In genomic region chr1:44102259-44102717, GRCm38 (mm10) we compare ENCODE assay signal across 8 mouse cellular contexts. TPM values are rescaled to one million over a fixed set of nuclear protein-coding genes. Genes with fewer than 3 reads are reported as not detected.
A peak's percentile ranks its signal among the peaks of the same experiment; 100 is the strongest.
DNase-seq lines count a peak whose midpoint lies in the region; ATAC-seq lines count a peak whose summit lies in the region.

TSS of gene Tex30 (minus strand) at chr1:44102441.

- H3K27me3 ChIP-seq in hindbrain, embryonic 16.5 days (replicated peaks; ENCODE audit: control insufficient read depth, insufficient read depth, low read length), result no peaks in the 10 kb centered on the region

- H3K79me2 ChIP-seq in macrophage (ENCODE audit: inconsistent target), result peaks cover 39% of the 10 kb centered on the region

- ATAC-seq in hindbrain, embryonic 16.5 days, result peak; percentile 99

- peak within 1 kb of the TSS; percentile 89 for H3K4me3 ChIP-seq in hindbrain, embryonic 16.5 days (ENCODE audit: low read length)
- H3K4me3 ChIP-seq in macrophage (ENCODE audit: inconsistent target), result peak within 1 kb of the TSS; percentile 74

- peak within 1 kb of the TSS; percentile 75 for H3K4me2 ChIP-seq in hindbrain, embryonic 16.5 days (ENCODE audit: low read length)

- peak within 1 kb of the TSS; percentile 79 for H3K27ac ChIP-seq in hindbrain, embryonic 16.5 days (ENCODE audit: low read depth, low read length)
- peak within 1 kb of the TSS; percentile 22; the same call in 1 of the 2 replicates for H3K27ac ChIP-seq in macrophage

- no peaks in the 10 kb centered on the region for H3K9me3 ChIP-seq in hindbrain, embryonic 16.5 days (ENCODE audit: control insufficient read depth, low read length)

- WGBS in hindbrain, embryonic 16.5 days, result 0% methylated on average over 43 of the region's 55 CpGs
- WGBS in macrophage (ENCODE audit: missing documents), result 1% methylated on average over 55 of the region's 55 CpGs

- peaks cover 9% of the 10 kb centered on the region for H3K36me3 ChIP-seq in hindbrain, embryonic 16.5 days (ENCODE audit: control insufficient read depth, insufficient read depth, low read length)
- no peaks in the 10 kb centered on the region for H3K36me3 ChIP-seq in macrophage (ENCODE audit: inconsistent target)

- peak; percentile 86 for DNase-seq in WW6 (ENCODE audit: low read depth, low spot score)
- peak; percentile 88 to 93 for DNase-seq in cerebellum, postnatal 4 days (ENCODE audit: low spot score in 2 of 2)
- peak; percentile 91 for DNase-seq in gastrocnemius, adult 18-20 months (ENCODE audit: low spot score)
- peak; percentile 93 to 96 for DNase-seq in left cerebral cortex, adult 18-20 months (ENCODE audit: low spot score in 2 of 2)
- DNase-seq in right cerebral cortex, adult 18-20 months, result peak; percentile 96
- DNase-seq in urinary bladder, postnatal 10 days (ENCODE audit: low spot score), result peak; percentile 70

- peaks cover 7% of the 10 kb centered on the region for H3K4me1 ChIP-seq in hindbrain, embryonic 16.5 days (ENCODE audit: control insufficient read depth, insufficient read depth, low read depth, low read length)

- H3K9ac ChIP-seq in hindbrain, embryonic 16.5 days (ENCODE audit: low read depth, low read length), result peak within 1 kb of the TSS; percentile 84

RNA-seq across cellular contexts. Expression of gene Tex30, which starts in this region (rescaled TPM):
- total RNA-seq in gastrocnemius, adult 18-20 months (2021), result 1 to 10 TPM; 3.8 to 5.6 TPM
- 40.3 and 40.4 TPM in 2 replicates for polyA plus RNA-seq in hindbrain, embryonic 16.5 days (2015; fragmentation: Nextera tagmentation; extraction: Ambion mirVana)
- total RNA-seq in left cerebral cortex, adult 18-20 months (2021), result 10 to 100 TPM in 1 of 2 experiments, 1 to 10 TPM in 1; 8.0 to 10.9 TPM
- total RNA-seq in macrophage (2018; cell fraction: chromatin; rRNA removed), result 10 to 100 TPM in 2 of 26 experiments, 1 to 10 TPM in 23, not detected in 1; 1.4 to 13.1 (median 4.4) TPM
- 10 to 100 TPM in 10 of 26 experiments, 1 to 10 TPM in 16; 4.3 to 16.7 (median 7.7) TPM for total RNA-seq in macrophage (2018; cell fraction: cytosol; rRNA removed)
- total RNA-seq in macrophage (2018; cell fraction: nucleus; rRNA removed), result 10 to 100 TPM in 6 of 26 experiments, 1 to 10 TPM in 20; 1.8 to 15.9 (median 7.2) TPM
- 6.4 to 14.7 TPM (median 9.7 TPM) in 3 replicates for polyA plus RNA-seq in macrophage (2018)

Comparison
In these comparisons a context has a peak if more than half of its experiments do, and no peak if none do; other contexts are left out.
1. Peak in every context shown above with its lines: DNase-seq, ATAC-seq, H3K4me3 ChIP-seq and H3K27ac ChIP-seq.